Mouse (Mus musculus) embryonic facial prominence, embryonic 13.5 days (tissue): ENCODE measurements around the gene 1700018B08Rik. TPM values are rescaled to one million over a fixed set of nuclear protein-coding genes. Genes with fewer than 3 reads are reported as not detected.
A peak's percentile ranks its signal among the peaks of the same experiment; 100 is the strongest.

ENCODE experiments used
- ATAC-seq: fragments of 200-750 bp; cut with Nextera tagmentation; 2 replicates; pipeline ENCODE4 v1.8.0; 2017; ENCODE audit warnings: low read depth; ENCODE audit not compliant: insufficient number of reproducible peaks, insufficient read depth, low FRiP score, low TSS enrichment
- H3K27ac ChIP-seq: fragments of 300-500 bp; sonication (generic); 2 replicates; pipeline ENCODE4 v1.5.1; 2015; ENCODE audit warnings: moderate library complexity, mild to moderate bottlenecking, inconsistent platforms
- H3K27me3 ChIP-seq: fragments of 300-500 bp; sonication (generic); 2 replicates; pipeline ENCODE4 v1.6.1; 2015; ENCODE audit warnings: mild to moderate bottlenecking, inconsistent platforms
- H3K36me3 ChIP-seq: fragments of 300-500 bp; sonication (generic); 2 replicates; pipeline ENCODE4 v1.6.1; 2015; ENCODE audit warnings: mild to moderate bottlenecking, inconsistent platforms
- H3K4me1 ChIP-seq: fragments of 300-500 bp; sonication (generic); 2 replicates; pipeline ENCODE4 v1.6.1; 2015; ENCODE audit warnings: inconsistent platforms
- H3K4me2 ChIP-seq: fragments of 300-500 bp; sonication (generic); 2 replicates; pipeline ENCODE4 v1.6.1; 2015; ENCODE audit warnings: moderate library complexity, mild to moderate bottlenecking, inconsistent platforms
- H3K4me3 ChIP-seq: fragments of 300-500 bp; sonication (generic); 2 replicates; pipeline ENCODE4 v1.5.1; 2015; ENCODE audit warnings: mild to moderate bottlenecking, inconsistent platforms
- H3K9ac ChIP-seq: fragments of 300-500 bp; sonication (generic); 2 replicates; pipeline ENCODE4 v1.6.1; 2015; ENCODE audit warnings: mild to moderate bottlenecking, inconsistent platforms
- H3K9me3 ChIP-seq: fragments of 300-500 bp; sonication (generic); 2 replicates; pipeline ENCODE4 v1.6.1; 2016; ENCODE audit warnings: inconsistent platforms
- WGBS: fragments of 180-500 bp; shearing (Covaris S2); methylation state at CpG from one replicate; pipeline ENCODE4 v1.1.7; 2015; ENCODE audit warnings: mixed read lengths; 5-methylcytosine and 5-hydroxymethylcytosine counted together
- polyA plus RNA-seq: library from polyadenylated mRNA; unstranded; fragments of >200 nt; fragmentation: Nextera tagmentation; extraction: Ambion mirVana; gene quantifications from 2 replicates; pipeline ENCODE4 v1.2.1, GENCODE M21; 2015

Gene 1700018B08Rik
- not detected in 2 replicates for polyA plus RNA-seq

GRCm38 (mm10) chr8:121544276-121544785 is at the start of gene 1700018B08Rik:
1700018B08Rik (minus strand) TSS chr8:121544320.
- Histone ChIP-seq H3K9me3 (0 out of 2 replicates have a peak, but pooled peaks cover 3% of the 10 kb centered on the region), H3K4me1 (no peaks in the 10 kb centered on the region)
- ATAC-seq = no peak

DNA sequence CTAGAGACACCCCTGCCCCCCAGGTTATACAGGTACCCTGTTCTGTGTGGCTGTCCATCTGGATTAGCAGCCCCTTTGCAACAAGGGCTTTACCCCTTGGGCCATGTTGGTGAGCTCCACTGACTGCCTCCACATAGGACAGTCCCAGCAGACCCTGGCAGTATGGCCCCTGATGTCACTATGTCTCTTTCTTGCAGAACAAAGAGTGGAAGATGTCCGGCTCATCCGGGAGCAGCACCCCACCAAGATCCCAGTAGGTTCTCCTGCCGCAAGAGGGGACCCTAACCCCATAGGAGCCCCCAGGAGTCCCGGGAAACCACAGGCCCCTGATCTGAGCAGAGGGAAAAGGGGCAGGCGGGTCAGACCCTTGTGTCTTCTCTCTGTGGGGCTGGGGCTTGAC is 49.2 kb upstream of the 1700018B08Rik start:
- Histone ChIP-seq H3K27me3 (no peaks in the 10 kb centered on the region), H3K9ac (0 out of 2 replicates have a peak overlapping the region, but pooled peaks have one; percentile 11), H3K9me3 (no peaks in the 10 kb centered on the region), H3K36me3 (peaks cover 46% of the 10 kb centered on the region), H3K4me1 (peaks cover 26% of the 10 kb centered on the region), H3K4me2 (no peak overlapping the region), H3K27ac (no peak overlapping the region), H3K4me3 (0 out of 2 replicates have a peak overlapping the region, but pooled peaks have one; percentile 1)
- ATAC-seq = no peak
- 87% methylated on average over 5 of the region's 5 CpGs for WGBS

More at GRCm38 (mm10) chr8:121544276-121544785, at the start of gene 1700018B08Rik:
- Histone ChIP-seq H3K36me3 (peaks cover under 1% of the 10 kb centered on the region), H3K4me3 (no peak within 1 kb of the TSS), H3K9ac (peak within 1 kb of the TSS; percentile 37; the same call in 1 of the 2 replicates), H3K4me2 (no peak within 1 kb of the TSS), H3K27me3 (peaks cover 12% of the 10 kb centered on the region; the same call in 1 of the 2 replicates), H3K27ac (no peak within 1 kb of the TSS)
- WGBS = 82% methylated on average over 12 of the region's 12 CpGs

DNA sequence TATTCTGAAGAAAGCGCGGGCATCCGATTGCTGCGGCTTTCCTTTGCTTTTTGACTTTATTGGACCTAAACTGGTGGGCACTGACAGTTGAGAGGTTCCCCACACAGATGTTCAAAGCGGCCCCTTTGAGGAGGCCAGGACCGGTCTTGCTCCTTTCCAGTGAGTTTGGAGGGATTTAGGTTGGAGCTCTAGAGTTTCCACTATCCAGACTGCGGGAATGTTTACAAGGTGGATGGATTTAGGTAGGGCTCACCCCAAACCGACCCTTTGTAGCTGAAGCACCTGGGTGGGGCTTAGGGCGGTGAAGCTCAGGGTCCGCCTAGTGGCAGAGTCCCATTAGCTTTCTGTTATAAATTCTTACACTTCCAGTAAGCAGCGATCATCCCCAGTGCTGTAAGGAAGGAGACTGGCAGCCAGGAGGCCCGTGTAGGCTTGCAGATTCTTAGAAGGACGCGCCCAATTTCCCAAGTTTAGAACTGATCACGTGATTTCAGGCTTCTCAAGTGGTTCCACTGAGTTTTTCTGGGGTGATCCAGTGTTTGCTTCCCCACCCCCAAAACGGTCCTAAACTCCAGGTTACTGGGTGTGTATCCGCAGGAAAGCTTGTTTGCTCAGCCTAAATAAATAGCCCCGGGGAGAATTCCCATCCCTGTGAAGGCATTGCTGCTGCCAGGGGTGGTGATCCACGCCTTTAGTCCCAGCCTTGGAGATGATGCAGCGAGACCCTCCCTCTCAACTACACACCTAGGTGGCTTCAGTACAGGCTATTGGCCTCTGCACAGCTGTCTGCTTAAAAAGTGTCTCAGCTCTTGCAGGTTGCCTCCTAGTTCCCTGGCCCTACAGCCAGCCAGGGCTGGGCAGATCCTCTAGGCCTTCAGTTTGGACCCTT is 47.3 kb upstream of the 1700018B08Rik start:
- Histone ChIP-seq H3K4me2 (peak overlapping the region; percentile 90), H3K4me1 (peaks cover 26% of the 10 kb centered on the region), H3K27ac (peak overlapping the region; percentile 66), H3K9me3 (no peaks in the 10 kb centered on the region), H3K4me3 (peak overlapping the region; percentile 84), H3K9ac (peak overlapping the region; percentile 93), H3K27me3 (no peaks in the 10 kb centered on the region), H3K36me3 (peaks cover 31% of the 10 kb centered on the region)
- WGBS = 13% methylated on average over 20 of the region's 20 CpGs
- ATAC-seq = no peak

- WGBS = under 1% methylated on average over 94 of the region's 94 CpGs
- Histone ChIP-seq H3K27me3 (no peaks in the 10 kb centered on the region), H3K36me3 (peaks cover 22% of the 10 kb centered on the region), H3K4me1 (peaks cover 26% of the 10 kb centered on the region), H3K4me2 (peak within 1 kb of the TSS; percentile 90), H3K4me3 (peak within 1 kb of the TSS; percentile 84), H3K27ac (peak within 1 kb of the TSS; percentile 66), H3K9ac (peak within 1 kb of the TSS; percentile 93), H3K9me3 (no peaks in the 10 kb centered on the region)
- ATAC-seq = peak; percentile 68
These were observed 46.4 kb upstream of the 1700018B08Rik start, which contains the start of gene Map1lc3b for GRCm38 (mm10) chr8:121590203-121591177. Map1lc3b (plus strand) TSS chr8:121590361.

DNA sequence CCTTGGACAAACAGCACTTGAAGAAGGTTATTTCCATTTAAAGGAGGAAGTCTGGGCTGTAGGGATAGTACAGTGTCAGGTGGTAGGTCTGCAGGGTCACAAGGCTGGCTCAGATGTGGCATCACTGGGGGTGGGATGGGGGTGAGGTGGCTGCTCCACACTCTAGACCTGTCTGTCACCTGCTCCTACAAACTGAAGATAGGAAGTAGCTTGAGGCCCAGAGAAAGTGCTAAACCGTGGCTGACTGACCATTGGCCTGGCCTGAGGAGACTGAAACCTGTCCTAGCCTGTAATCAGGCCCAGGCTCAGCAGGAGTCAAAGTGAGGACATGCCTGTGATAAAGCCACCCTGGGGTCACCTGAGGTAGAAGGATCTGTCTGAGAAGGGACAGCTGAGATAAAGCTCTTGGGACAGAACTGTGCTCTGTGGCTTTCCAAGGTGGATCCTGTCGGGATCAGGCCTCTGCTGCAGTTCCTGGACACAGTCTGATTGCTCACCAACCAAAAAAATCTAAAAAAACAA is 45.1 kb upstream of the 1700018B08Rik start:
- WGBS = 24% methylated on average over 2 of the region's 2 CpGs
- H3K4me1 ChIP-seq = peaks cover 32% of the 10 kb centered on the region
- peak overlapping the region; percentile 90; the same call in 1 of the 2 replicates for H3K4me2 ChIP-seq
- peaks cover 11% of the 10 kb centered on the region for H3K36me3 ChIP-seq
- no peak overlapping the region for H3K9ac ChIP-seq
- H3K27me3 ChIP-seq = no peaks in the 10 kb centered on the region
- H3K9me3 ChIP-seq = no peaks in the 10 kb centered on the region
- H3K4me3 ChIP-seq = no peak overlapping the region
- no peak overlapping the region for H3K27ac ChIP-seq
- ATAC-seq = no peak

DNA sequence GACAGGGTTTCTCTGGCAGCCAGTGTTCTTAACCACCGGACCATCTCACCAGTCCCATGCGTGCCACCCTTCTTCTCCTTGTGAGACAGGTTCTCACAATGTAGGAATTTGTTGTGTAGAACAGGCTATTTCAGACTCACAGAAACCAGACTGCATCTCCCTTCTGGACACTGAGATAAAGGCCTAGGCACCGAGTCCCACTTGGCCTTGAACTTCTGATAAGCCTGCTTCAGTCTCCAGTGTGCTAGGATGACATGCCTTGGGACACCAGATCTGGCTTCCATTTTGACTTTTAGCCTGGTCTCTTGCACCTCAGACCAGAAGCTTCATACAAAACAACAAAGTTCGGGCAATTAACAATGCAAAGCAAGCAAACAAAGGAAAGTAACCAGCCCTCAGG is 44.6 kb upstream of the 1700018B08Rik start:
- Histone ChIP-seq H3K4me3 (no peak overlapping the region), H3K4me2 (no peak overlapping the region), H3K9ac (no peak overlapping the region), H3K27ac (no peak overlapping the region), H3K9me3 (no peaks in the 10 kb centered on the region), H3K4me1 (peaks cover 34% of the 10 kb centered on the region), H3K36me3 (peaks cover 6% of the 10 kb centered on the region), H3K27me3 (no peaks in the 10 kb centered on the region)
- ATAC-seq = no peak
- WGBS = 83% methylated on average over 4 of the region's 4 CpGs

- WGBS = under 1% methylated on average over 47 of the region's 47 CpGs
- ATAC-seq = peak; percentile 94
- H3K9me3 ChIP-seq = no peaks in the 10 kb centered on the region
These were observed 41.2 kb upstream of the 1700018B08Rik start for GRCm38 (mm10) chr8:121585159-121585825.

DNA sequence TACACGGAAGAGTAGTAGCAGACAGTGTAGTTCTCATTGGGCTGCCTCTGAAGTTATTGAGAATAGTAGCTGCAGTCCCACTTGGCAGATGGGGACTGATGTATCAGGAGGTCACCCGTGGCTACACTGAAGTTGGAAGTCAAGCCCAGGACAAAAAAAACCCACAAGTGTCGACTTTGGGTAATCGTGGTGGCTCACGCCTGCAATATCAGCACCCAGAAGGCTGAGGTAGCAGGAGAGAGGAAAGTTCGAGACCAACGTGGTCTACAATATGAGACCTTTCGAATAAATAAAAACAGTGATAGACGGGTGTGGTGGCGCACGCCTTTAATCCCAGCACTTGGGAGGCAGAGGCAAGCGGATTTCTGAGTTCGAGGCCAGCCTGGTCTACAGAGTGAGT is 40.6 kb upstream of the 1700018B08Rik start:
- Histone ChIP-seq H3K4me1 (peaks cover 12% of the 10 kb centered on the region), H3K4me3 (peak overlapping the region; percentile 55), H3K9ac (peak overlapping the region; percentile 73), H3K36me3 (no peaks in the 10 kb centered on the region), H3K9me3 (no peaks in the 10 kb centered on the region), H3K4me2 (peak overlapping the region; percentile 62), H3K27ac (no peak overlapping the region), H3K27me3 (no peaks in the 10 kb centered on the region)
- 42% methylated on average over 13 of the region's 13 CpGs for WGBS
- no peak for ATAC-seq

More at GRCm38 (mm10) chr8:121585159-121585825, 41.2 kb upstream of the 1700018B08Rik start:
- Histone ChIP-seq H3K27me3 (no peaks in the 10 kb centered on the region), H3K9ac (peak overlapping the region; percentile 73), H3K4me3 (peak overlapping the region; percentile 55), H3K36me3 (no peaks in the 10 kb centered on the region), H3K27ac (no peak overlapping the region), H3K4me1 (peaks cover 14% of the 10 kb centered on the region), H3K4me2 (peak overlapping the region; percentile 62)

DNA sequence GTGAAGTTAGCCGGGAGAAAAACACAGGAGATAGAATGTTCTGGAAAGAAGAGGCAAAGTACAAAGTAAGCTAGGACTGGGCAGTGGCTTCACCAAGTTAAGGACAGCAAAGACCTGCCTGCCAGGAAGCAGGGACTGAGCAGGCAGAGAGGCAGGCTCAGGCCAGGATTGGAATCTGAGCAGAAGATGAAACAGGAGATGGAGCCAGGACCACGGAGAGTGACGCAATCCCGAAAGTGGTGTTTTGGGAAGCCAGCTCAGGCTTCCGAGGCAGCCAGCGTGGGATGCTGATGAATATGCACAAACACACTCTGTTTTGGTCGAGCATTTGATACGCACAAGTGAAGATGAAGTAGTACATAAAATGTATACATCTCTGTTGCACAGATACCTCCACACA is 39.5 kb upstream of the 1700018B08Rik start:
- Histone ChIP-seq H3K4me1 (peaks cover 8% of the 10 kb centered on the region; the same call in 1 of the 2 replicates), H3K9ac (no peak overlapping the region), H3K36me3 (no peaks in the 10 kb centered on the region), H3K27ac (no peak overlapping the region), H3K4me2 (no peak overlapping the region), H3K9me3 (no peaks in the 10 kb centered on the region), H3K27me3 (no peaks in the 10 kb centered on the region), H3K4me3 (no peak overlapping the region)
- 46% methylated on average over 8 of the region's 8 CpGs for WGBS
- no peak for ATAC-seq

DNA sequence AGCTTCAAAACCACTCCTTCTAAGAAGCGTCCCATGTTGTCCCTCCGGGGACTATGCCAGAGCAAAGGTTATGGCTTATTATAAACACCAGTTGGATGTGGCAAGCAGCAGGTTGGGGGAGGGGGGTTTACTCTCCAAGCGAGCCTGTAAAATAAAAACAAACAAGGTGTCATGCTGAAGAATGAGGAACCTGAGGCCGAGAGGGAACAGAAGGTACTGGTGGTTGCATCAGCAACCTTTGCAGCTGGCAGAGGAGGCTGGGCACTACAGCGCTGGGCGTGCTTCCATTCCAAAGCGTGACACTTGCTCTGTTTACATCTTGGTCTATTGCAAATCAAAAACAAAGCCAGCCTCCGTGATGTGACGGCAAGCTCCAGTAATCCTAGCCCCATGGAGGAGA is 36.3 kb upstream of the 1700018B08Rik start:
- H3K4me2 ChIP-seq = no peak overlapping the region
- 26% methylated on average over 9 of the region's 9 CpGs for WGBS
- no peaks in the 10 kb centered on the region for H3K36me3 ChIP-seq
- no peak for ATAC-seq
- H3K27ac ChIP-seq = no peak overlapping the region
- H3K9me3 ChIP-seq = no peaks in the 10 kb centered on the region
- H3K4me1 ChIP-seq = peaks cover 35% of the 10 kb centered on the region
- H3K9ac ChIP-seq = no peak overlapping the region
- no peak overlapping the region for H3K4me3 ChIP-seq
- no peaks in the 10 kb centered on the region for H3K27me3 ChIP-seq
